ENCODE assay signal across 9 mouse cellular contexts in genomic region chr7:99482637-99483036, GRCm38 (mm10). TPM values are rescaled to one million over a fixed set of nuclear protein-coding genes. Genes with fewer than 3 reads are reported as not detected.
A peak's percentile ranks its signal among the peaks of the same experiment; 100 is the strongest.
DNase-seq lines count a peak whose midpoint lies in the region; ATAC-seq and TF ChIP-seq lines count a peak whose summit lies in the region.
"Had no signal": no experiment of that assay in that cellular context is flagged by ENCODE, and none has a peak within 500 bp of the region (broad histone marks: within the 10 kb centered on the region; RNA-seq: fewer than 3 reads in every experiment).

No protein-coding gene starts in this region.

- WGBS in heart, embryonic 13.5 days: 1% methylated on average over 6 of the region's 6 CpGs
- 2% methylated on average over 6 of the region's 6 CpGs for WGBS in hindbrain, embryonic 11.5 days
- 8% methylated on average over 6 of the region's 6 CpGs for WGBS in midbrain, embryonic 12.5 days

- no peak for DNase-seq in heart, adult 8-10 months (ENCODE audit: low spot score)
- DNase-seq in MEL (ENCODE audit: low read depth, low spot score): peak; percentile 52
- DNase-seq in hindbrain, embryonic 11.5 days (ENCODE audit: low spot score): no peak
- no peak for DNase-seq in frontal cortex, postnatal 36 days (ENCODE audit: low spot score in 2 of 2)
- no peak for DNase-seq in adrenal gland, postnatal 14 days
- DNase-seq in frontal cortex, postnatal 14 days (ENCODE audit: low spot score in 2 of 2): no peak

- TF ChIP-seq EP300 in MEL (IDR thresholded peaks at IDR 0.05; ENCODE audit: low read depth in 1 of 2, low read length in 2 of 2): no peak

- no peak for TF ChIP-seq CTCF in MEL (IDR thresholded peaks at IDR 0.05 in 2 of 3, conservative IDR thresholded peaks at IDR 0.05 in 1 of 3; ENCODE audit: control insufficient read depth in 1 of 3, insufficient read depth in 1 of 3, low read depth in 2 of 3, low read length in 3 of 3, poor library complexity in 1 of 3, severe bottlenecking in 1 of 3)

- H3K4me1 ChIP-seq in heart, embryonic 13.5 days: peaks cover 56% of the 10 kb centered on the region
- peaks cover 0 to 12% of the 10 kb centered on the region in 2 experiments; a peak in 2 of 4 replicates for H3K4me1 ChIP-seq in MEL (ENCODE audit: control insufficient read depth in 1 of 2, insufficient read depth in 2 of 2, low read length in 2 of 2)
- peaks cover 9% of the 10 kb centered on the region for H3K4me1 ChIP-seq in hindbrain, embryonic 11.5 days (replicated peaks; ENCODE audit: control insufficient read depth, insufficient read depth, low read length)
- H3K4me1 ChIP-seq in midbrain, embryonic 12.5 days: peaks cover 34% of the 10 kb centered on the region

- peak overlapping the region; percentile 65 for H3K4me3 ChIP-seq in heart, embryonic 13.5 days
- H3K4me3 ChIP-seq in MEL (ENCODE audit: control insufficient read depth in 1 of 2, insufficient read depth in 1 of 2, low read depth in 2 of 2, low read length in 2 of 2): peak overlapping the region; percentile 88 to 94
- peak overlapping the region; percentile 90 for H3K4me3 ChIP-seq in hindbrain, embryonic 11.5 days (ENCODE audit: low read depth, low read length)
- H3K4me3 ChIP-seq in midbrain, embryonic 12.5 days: peak overlapping the region; percentile 89

- peak overlapping the region; percentile 78 for H3K4me2 ChIP-seq in heart, embryonic 13.5 days
- peak overlapping the region; percentile 89 for H3K4me2 ChIP-seq in hindbrain, embryonic 11.5 days (replicated peaks; ENCODE audit: low read depth, low read length)
- H3K4me2 ChIP-seq in midbrain, embryonic 12.5 days (replicated peaks): peak overlapping the region; percentile 89

- H3K79me2 ChIP-seq in MEL (ENCODE audit: control insufficient read depth, insufficient read depth, low read length, poor library complexity): peaks cover 34% of the 10 kb centered on the region

- H3K27ac ChIP-seq in heart, embryonic 13.5 days (replicated peaks): peak overlapping the region; percentile 81
- peak overlapping the region; percentile 75 for H3K27ac ChIP-seq in MEL (ENCODE audit: control insufficient read depth, low read depth, low read length)
- peak overlapping the region; percentile 7; the same call in 1 of the 2 replicates for H3K27ac ChIP-seq in hindbrain, embryonic 11.5 days (ENCODE audit: low read depth, low read length)
- H3K27ac ChIP-seq in midbrain, embryonic 12.5 days (replicated peaks): peak overlapping the region; percentile 81

- H3K27me3 ChIP-seq in heart, embryonic 13.5 days (replicated peaks): no peaks in the 10 kb centered on the region
- no peaks in the 10 kb centered on the region for H3K27me3 ChIP-seq in MEL (ENCODE audit: control insufficient read depth in 1 of 2, insufficient read depth in 2 of 2, low read length in 2 of 2)
- H3K27me3 ChIP-seq in hindbrain, embryonic 11.5 days (ENCODE audit: control insufficient read depth, insufficient read depth, low read length): no peaks in the 10 kb centered on the region
- H3K27me3 ChIP-seq in midbrain, embryonic 12.5 days: peaks cover 14% of the 10 kb centered on the region
- H3K27me3 ChIP-seq: Patski had no signal

- TF ChIP-seq RAD21 in MEL (IDR thresholded peaks at IDR 0.05; ENCODE audit: low read depth, low read length): no peak

- H3K9ac ChIP-seq in heart, embryonic 13.5 days: peak overlapping the region; percentile 88
- peak overlapping the region; percentile 92 for H3K9ac ChIP-seq in MEL (ENCODE audit: control insufficient read depth, low read depth, low read length, poor library complexity, severe bottlenecking)
- H3K9ac ChIP-seq in hindbrain, embryonic 11.5 days (ENCODE audit: low read depth, low read length): peak overlapping the region; percentile 94
- H3K9ac ChIP-seq in midbrain, embryonic 12.5 days (replicated peaks): peak overlapping the region; percentile 95

- H3K9me3 ChIP-seq in heart, embryonic 13.5 days: no peaks in the 10 kb centered on the region
- no peaks in the 10 kb centered on the region for H3K9me3 ChIP-seq in MEL (replicated peaks; ENCODE audit: insufficient read depth, low read length)
- H3K9me3 ChIP-seq in hindbrain, embryonic 11.5 days (ENCODE audit: control insufficient read depth, low read length): no peaks in the 10 kb centered on the region
- H3K9me3 ChIP-seq in midbrain, embryonic 12.5 days: no peaks in the 10 kb centered on the region

- no peak for TF ChIP-seq POLR2A in MEL (IDR thresholded peaks at IDR 0.05; ENCODE audit: control insufficient read depth in 1 of 2, insufficient read depth in 1 of 2, low read depth in 1 of 2, low read length in 2 of 2, poor library complexity in 1 of 2)

- no peak for ATAC-seq in heart, embryonic 13.5 days (ENCODE audit: extremely low read depth, insufficient number of reproducible peaks, low FRiP score, low TSS enrichment)
- ATAC-seq in hindbrain, embryonic 11.5 days (ENCODE audit: low FRiP score): no peak
- ATAC-seq in midbrain, embryonic 12.5 days (ENCODE audit: low FRiP score, low read depth): no peak

- peaks cover 48% of the 10 kb centered on the region for H3K36me3 ChIP-seq in heart, embryonic 13.5 days
- peaks cover 18 to 23% of the 10 kb centered on the region in 2 experiments for H3K36me3 ChIP-seq in MEL (ENCODE audit: control insufficient read depth in 1 of 2, insufficient read depth in 2 of 2, low read length in 2 of 2)
- peaks cover 36% of the 10 kb centered on the region for H3K36me3 ChIP-seq in hindbrain, embryonic 11.5 days (ENCODE audit: control insufficient read depth, insufficient read depth, low read length)
- peaks cover 48% of the 10 kb centered on the region for H3K36me3 ChIP-seq in midbrain, embryonic 12.5 days

TF ChIP-seq in MEL, 35 proteins besides CTCF, POLR2A, EP300 and RAD21:
- TF ChIP-seq ZKSCAN1 (IDR thresholded peaks at IDR 0.05; ENCODE audit: low read depth, low read length) (no peak), ETS1 (IDR thresholded peaks at IDR 0.05; ENCODE audit: low read depth, low read length) (no peak), POLR2AphosphoS5 (IDR thresholded peaks at IDR 0.05; ENCODE audit: borderline replicate concordance, low read depth, low read length) (no peak), TBP (IDR thresholded peaks at IDR 0.05; ENCODE audit: low read depth, low read length) (no peak), HCFC1 (IDR thresholded peaks at IDR 0.05; ENCODE audit: low read depth, low read length) (no peak), GABPA (IDR thresholded peaks at IDR 0.05; ENCODE audit: low read depth, low read length) (no peak), CHD2 (IDR thresholded peaks at IDR 0.05; ENCODE audit: low read length) (no peak), MAZ (IDR thresholded peaks at IDR 0.05; ENCODE audit: low read depth, low read length) (no peak), ZMIZ1 (IDR thresholded peaks at IDR 0.05; ENCODE audit: low read depth, low read length) (no peak), RCOR1 (IDR thresholded peaks at IDR 0.05; ENCODE audit: low read depth, low read length) (no peak), TCF12 (IDR thresholded peaks at IDR 0.05; ENCODE audit: low read depth, low read length) (no peak), UBTF (IDR thresholded peaks at IDR 0.05; ENCODE audit: borderline replicate concordance, insufficient read depth, low read depth, low read length) (no peak), ZNF384 (IDR thresholded peaks at IDR 0.05; ENCODE audit: low read depth, low read length) (no peak), E2F4 (IDR thresholded peaks at IDR 0.05; ENCODE audit: borderline replicate concordance, low read depth, low read length) (no peak), MYC (IDR thresholded peaks at IDR 0.05; ENCODE audit: low read depth, low read length) (no peak), JUND (IDR thresholded peaks at IDR 0.05; ENCODE audit: low read depth, low read length) (no peak), MAFK (IDR thresholded peaks at IDR 0.05; ENCODE audit: borderline replicate concordance, low read depth, low read length) (no peak)

RNA-seq across cellular contexts. Expression of gene Rps3, which starts 0.9 kb away (rescaled TPM):
- polyA plus RNA-seq in heart, embryonic 13.5 days (2015; fragmentation: Nextera tagmentation; extraction: Ambion mirVana): 492 and 539 TPM in 2 replicates
- 100 to 1,000 TPM; 305 to 381 (median 333) TPM for total RNA-seq in heart, adult 8-10 months (2022)
- 2,066 and 2,287 TPM in 2 replicates for total RNA-seq in MEL (2012; rRNA removed)
- polyA plus RNA-seq in MEL (2012; ENCODE audit: insufficient read depth in 1 of 2, insufficient read length in 2 of 2, low read depth in 1 of 2, low replicate concordance in 2 of 2, missing spikeins in 1 of 2): 1,000 to 10,000 TPM in 1 of 2 experiments, 100 to 1,000 TPM in 1; 157 to 1,899 TPM
- 696 and 707 TPM in 2 replicates for polyA plus RNA-seq in hindbrain, embryonic 11.5 days (2014; fragmentation: Nextera tagmentation; extraction: Ambion mirVana)
- polyA plus RNA-seq in midbrain, embryonic 12.5 days (2016; fragmentation: Nextera tagmentation; extraction: Ambion mirVana): 555 and 561 TPM in 2 replicates
- total RNA-seq in adrenal gland, postnatal 14 days (2021): 563 and 690 TPM in 2 replicates

RNA-seq across cellular contexts. Expression of gene Klhl35, which starts 16.8 kb away (rescaled TPM):
- 0.45 and 0.84 TPM in 2 replicates for polyA plus RNA-seq in heart, embryonic 13.5 days (2015; fragmentation: Nextera tagmentation; extraction: Ambion mirVana)
- total RNA-seq in heart, adult 8-10 months (2022): not detected
- total RNA-seq in MEL (2012; rRNA removed): not detected in 2 replicates
- under 1 TPM in 1 of 2 experiments, not detected in 1; 0.04 TPM for polyA plus RNA-seq in MEL (2012; ENCODE audit: insufficient read depth in 1 of 2, insufficient read length in 2 of 2, low read depth in 1 of 2, low replicate concordance in 2 of 2, missing spikeins in 1 of 2)
- polyA plus RNA-seq in hindbrain, embryonic 11.5 days (2014; fragmentation: Nextera tagmentation; extraction: Ambion mirVana): 30.3 and 35.7 TPM in 2 replicates
- 37.4 and 38.1 TPM in 2 replicates for polyA plus RNA-seq in midbrain, embryonic 12.5 days (2016; fragmentation: Nextera tagmentation; extraction: Ambion mirVana)
- 1.3 TPM in 2 replicates for total RNA-seq in adrenal gland, postnatal 14 days (2021)

RNA-seq across cellular contexts. Expression of gene Arrb1, which starts 52.6 kb away (rescaled TPM):
- polyA plus RNA-seq in heart, embryonic 13.5 days (2015; fragmentation: Nextera tagmentation; extraction: Ambion mirVana): 6.8 and 8.4 TPM in 2 replicates
- total RNA-seq in heart, adult 8-10 months (2022): 10 to 100 TPM; 16.2 to 28.4 (median 19.5) TPM
- total RNA-seq in MEL (2012; rRNA removed): 44.3 and 62.7 TPM in 2 replicates
- 10 to 100 TPM; 27.0 to 67.7 TPM for polyA plus RNA-seq in MEL (2012; ENCODE audit: insufficient read depth in 1 of 2, insufficient read length in 2 of 2, low read depth in 1 of 2, low replicate concordance in 2 of 2, missing spikeins in 1 of 2)
- polyA plus RNA-seq in hindbrain, embryonic 11.5 days (2014; fragmentation: Nextera tagmentation; extraction: Ambion mirVana): 4.5 and 5.4 TPM in 2 replicates
- polyA plus RNA-seq in midbrain, embryonic 12.5 days (2016; fragmentation: Nextera tagmentation; extraction: Ambion mirVana): 13.4 and 14.1 TPM in 2 replicates
- 48.9 and 57.9 TPM in 2 replicates for total RNA-seq in adrenal gland, postnatal 14 days (2021)

Comparison
In these comparisons a context has a peak if more than half of its experiments do, and no peak if none do; other contexts are left out.
1. H3K27ac ChIP-seq: peak in every context shown above with its lines; median percentile 81 in heart, embryonic 13.5 days; 81 in midbrain, embryonic 12.5 days; 75 in MEL; 7 in hindbrain, embryonic 11.5 days.
2. RNA of gene Klhl35, which starts 16.8 kb away (polyA plus RNA-seq): 37.4 to 38.1 TPM in midbrain, embryonic 12.5 days and 30.3 to 35.7 TPM in hindbrain, embryonic 11.5 days; 0.45 to 0.84 TPM in heart, embryonic 13.5 days and 0.04 TPM in MEL; every median in the first group is over 10 times any median in the second.
3. Peak in every context shown above with its lines, with median percentiles within 50 percentile points of each other: H3K4me2 ChIP-seq, H3K4me3 ChIP-seq and H3K9ac ChIP-seq.